Mouse (Mus musculus) hindbrain, embryonic 10.5 days (tissue): ENCODE data around the gene Trpm6. TPM values are rescaled to one million over a fixed set of nuclear protein-coding genes. Genes with fewer than 3 reads are reported as not detected.

Experiments used
- DNase-seq: peaks from one replicate; pipeline ENCODE4 v3.0.0-alpha.2; 2017; ENCODE audit warnings: low spot score
- H3K27ac ChIP-seq: fragments of 300-500 bp; sonication (generic); 2 replicates; pipeline ENCODE4 v1.5.1; 2016; ENCODE audit warnings: mild to moderate bottlenecking, moderate library complexity
- H3K27me3 ChIP-seq: fragments of 300-500 bp; sonication (generic); 2 replicates; pipeline ENCODE4 v1.6.1; 2016; ENCODE audit warnings: mild to moderate bottlenecking; ENCODE audit not compliant: poor library complexity, insufficient read depth, severe bottlenecking
- H3K36me3 ChIP-seq: fragments of 300-500 bp; sonication (generic); 2 replicates; pipeline ENCODE4 v1.6.1; 2016; ENCODE audit warnings: mild to moderate bottlenecking, moderate library complexity
- H3K4me1 ChIP-seq: fragments of 300-500 bp; sonication (generic); replicated peaks from 2 replicates; pipeline ENCODE4 v1.6.1; 2016; ENCODE audit warnings: mild to moderate bottlenecking
- H3K4me3 ChIP-seq: fragments of 300-500 bp; sonication (generic); 2 replicates; pipeline ENCODE4 v1.5.1; 2016; ENCODE audit warnings: mild to moderate bottlenecking, moderate library complexity
- H3K9me3 ChIP-seq: fragments of 300-500 bp; sonication (generic); 2 replicates; pipeline ENCODE4 v1.6.1; 2016; ENCODE audit warnings: mild to moderate bottlenecking, moderate library complexity
- WGBS: fragments of 180-500 bp; shearing (Covaris S2); methylation state at CpG from one replicate; pipeline ENCODE4 v1.1.7; 2016; 5-methylcytosine and 5-hydroxymethylcytosine counted together
- polyA plus RNA-seq: library from polyadenylated mRNA; unstranded; fragments of >200 nt; fragmentation: Nextera tagmentation; extraction: Ambion mirVana; gene quantifications from 2 replicates; pipeline ENCODE4 v1.2.1, GENCODE M21; 2016

Gene Trpm6
- polyA plus RNA-seq, 1 experiment from 2014 or later, result 0.31 TPM

- no peak overlapping the region for H3K4me3 ChIP-seq
- no peak for DNase-seq
- no peaks in the 10 kb centered on the region for H3K4me1 ChIP-seq
- WGBS, result 85% methylated on average over 7 of the region's 7 CpGs
- no peak overlapping the region for H3K27ac ChIP-seq
- no peaks in the 10 kb centered on the region for H3K9me3 ChIP-seq
- H3K36me3 ChIP-seq, result no peaks in the 10 kb centered on the region
- no peaks in the 10 kb centered on the region for H3K27me3 ChIP-seq
Measured at GRCm38 (mm10) chr19:18739146-18739545, 10.6 kb upstream of the Trpm6 start.

GRCm38 (mm10) chr19:18743946-18744345, 5.8 kb upstream of the Trpm6 start:
- H3K36me3 ChIP-seq, result no peaks in the 10 kb centered on the region
- WGBS, result 86% methylated on average over 5 of the region's 5 CpGs

GRCm38 (mm10) chr19:18746576-18747340, 3.0 kb upstream of the Trpm6 start:
- Histone ChIP-seq H3K27me3 (peaks cover 20% of the 10 kb centered on the region), H3K27ac (no peak overlapping the region), H3K9me3 (no peaks in the 10 kb centered on the region), H3K36me3 (no peaks in the 10 kb centered on the region), H3K4me3 (no peak overlapping the region), H3K4me1 (no peaks in the 10 kb centered on the region; the same call in none of the 2 replicates)
- no peak for DNase-seq
- WGBS, result 89% methylated on average over 5 of the region's 5 CpGs

More at GRCm38 (mm10) chr19:18743946-18744345, 5.8 kb upstream of the Trpm6 start:
- DNase-seq, result no peak
- no peaks in the 10 kb centered on the region for H3K9me3 ChIP-seq
- no peaks in the 10 kb centered on the region for H3K4me1 ChIP-seq
- H3K27me3 ChIP-seq, result peaks cover under 1% of the 10 kb centered on the region
- no peak overlapping the region for H3K27ac ChIP-seq
- no peak overlapping the region for H3K4me3 ChIP-seq

- no peak for DNase-seq
- H3K4me3 ChIP-seq, result no peak overlapping the region
- 89% methylated on average over 4 of the region's 4 CpGs for WGBS
Measured at GRCm38 (mm10) chr19:18747379-18747778, 2.4 kb upstream of the Trpm6 start.

GRCm38 (mm10) chr19:18757191-18757590, 7.4 kb downstream of the Trpm6 start:
- Histone ChIP-seq H3K9me3 (no peaks in the 10 kb centered on the region), H3K27ac (no peak overlapping the region), H3K4me1 (peaks cover 9% of the 10 kb centered on the region; the same call in 1 of the 2 replicates), H3K36me3 (no peaks in the 10 kb centered on the region), H3K4me3 (no peak overlapping the region), H3K27me3 (no peaks in the 10 kb centered on the region)
- no peak for DNase-seq

More at GRCm38 (mm10) chr19:18747379-18747778, 2.4 kb upstream of the Trpm6 start:
- H3K27ac ChIP-seq, result no peak overlapping the region
- no peaks in the 10 kb centered on the region; the same call in none of the 2 replicates for H3K4me1 ChIP-seq
- no peaks in the 10 kb centered on the region for H3K36me3 ChIP-seq
- H3K27me3 ChIP-seq, result peaks cover 20% of the 10 kb centered on the region
- H3K9me3 ChIP-seq, result no peaks in the 10 kb centered on the region

- Histone ChIP-seq H3K27me3 (no peaks in the 10 kb centered on the region), H3K4me1 (peaks cover 9% of the 10 kb centered on the region; the same call in 1 of the 2 replicates), H3K9me3 (no peaks in the 10 kb centered on the region), H3K36me3 (no peaks in the 10 kb centered on the region), H3K27ac (no peak overlapping the region), H3K4me3 (no peak overlapping the region)
- DNase-seq, result no peak
- 50% methylated on average over 4 of the region's 4 CpGs for WGBS
Measured at GRCm38 (mm10) chr19:18757706-18758105, 7.9 kb downstream of the Trpm6 start.

- Histone ChIP-seq H3K27me3 (no peaks in the 10 kb centered on the region), H3K27ac (no peak overlapping the region; the same call in 1 of the 2 replicates), H3K36me3 (no peaks in the 10 kb centered on the region), H3K4me3 (no peak overlapping the region), H3K4me1 (peaks cover 9% of the 10 kb centered on the region; the same call in 1 of the 2 replicates), H3K9me3 (no peaks in the 10 kb centered on the region)
- peak; percentile 3 for DNase-seq
- WGBS, result 31% methylated on average over 6 of the region's 6 CpGs
Measured at GRCm38 (mm10) chr19:18758269-18758668, 8.5 kb downstream of the Trpm6 start.

GRCm38 (mm10) chr19:18758916-18759315, 9.1 kb downstream of the Trpm6 start:
- no peaks in the 10 kb centered on the region for H3K36me3 ChIP-seq
- H3K27me3 ChIP-seq, result no peaks in the 10 kb centered on the region
- DNase-seq, result peak; percentile 12
- no peak overlapping the region for H3K4me3 ChIP-seq
- H3K9me3 ChIP-seq, result no peaks in the 10 kb centered on the region
- peaks cover 9% of the 10 kb centered on the region; the same call in 1 of the 2 replicates for H3K4me1 ChIP-seq
- WGBS, result 24% methylated on average over 9 of the region's 9 CpGs
- 0 out of 2 replicates have a peak overlapping the region, but pooled peaks have one; percentile 16 for H3K27ac ChIP-seq

GRCm38 (mm10) chr19:18766399-18766798, 16.6 kb downstream of the Trpm6 start:
- Histone ChIP-seq H3K4me3 (no peak overlapping the region), H3K27ac (no peak overlapping the region), H3K27me3 (no peaks in the 10 kb centered on the region), H3K4me1 (no peaks in the 10 kb centered on the region), H3K36me3 (no peaks in the 10 kb centered on the region), H3K9me3 (no peaks in the 10 kb centered on the region)
- 84% methylated on average over 5 of the region's 5 CpGs for WGBS
- no peak for DNase-seq

GRCm38 (mm10) chr19:18771048-18771447, 21.3 kb downstream of the Trpm6 start:
- H3K27ac ChIP-seq, result no peak overlapping the region
- WGBS, result 78% methylated on average over 1 of the region's 1 CpGs
- H3K9me3 ChIP-seq, result no peaks in the 10 kb centered on the region
- no peak overlapping the region for H3K4me3 ChIP-seq
- no peaks in the 10 kb centered on the region for H3K4me1 ChIP-seq
- no peaks in the 10 kb centered on the region for H3K36me3 ChIP-seq
- no peaks in the 10 kb centered on the region for H3K27me3 ChIP-seq
- DNase-seq, result no peak

GRCm38 (mm10) chr19:18771561-18771960, 21.8 kb downstream of the Trpm6 start:
- no peak for DNase-seq
- Histone ChIP-seq H3K9me3 (no peaks in the 10 kb centered on the region), H3K27me3 (no peaks in the 10 kb centered on the region), H3K4me3 (no peak overlapping the region), H3K4me1 (no peaks in the 10 kb centered on the region), H3K27ac (no peak overlapping the region), H3K36me3 (no peaks in the 10 kb centered on the region)
- WGBS, result 88% methylated on average over 1 of the region's 1 CpGs

GRCm38 (mm10) chr19:18772888-18773488, 23.2 kb downstream of the Trpm6 start:
- Histone ChIP-seq H3K27me3 (no peaks in the 10 kb centered on the region), H3K9me3 (no peaks in the 10 kb centered on the region), H3K36me3 (no peaks in the 10 kb centered on the region), H3K4me1 (no peaks in the 10 kb centered on the region), H3K4me3 (no peak overlapping the region), H3K27ac (no peak overlapping the region)
- WGBS, result 84% methylated on average over 5 of the region's 5 CpGs
- DNase-seq, result no peak

GRCm38 (mm10) chr19:18774085-18774484, 24.3 kb downstream of the Trpm6 start:
- H3K27me3 ChIP-seq, result no peaks in the 10 kb centered on the region
- 68% methylated on average over 1 of the region's 1 CpGs for WGBS

More at GRCm38 (mm10) chr19:18774085-18774484, 24.3 kb downstream of the Trpm6 start:
- H3K9me3 ChIP-seq, result no peaks in the 10 kb centered on the region
- H3K4me3 ChIP-seq, result no peak overlapping the region
- H3K4me1 ChIP-seq, result no peaks in the 10 kb centered on the region
- no peak overlapping the region for H3K27ac ChIP-seq
- no peak for DNase-seq
- H3K36me3 ChIP-seq, result no peaks in the 10 kb centered on the region
